In the genomic region with DNA sequence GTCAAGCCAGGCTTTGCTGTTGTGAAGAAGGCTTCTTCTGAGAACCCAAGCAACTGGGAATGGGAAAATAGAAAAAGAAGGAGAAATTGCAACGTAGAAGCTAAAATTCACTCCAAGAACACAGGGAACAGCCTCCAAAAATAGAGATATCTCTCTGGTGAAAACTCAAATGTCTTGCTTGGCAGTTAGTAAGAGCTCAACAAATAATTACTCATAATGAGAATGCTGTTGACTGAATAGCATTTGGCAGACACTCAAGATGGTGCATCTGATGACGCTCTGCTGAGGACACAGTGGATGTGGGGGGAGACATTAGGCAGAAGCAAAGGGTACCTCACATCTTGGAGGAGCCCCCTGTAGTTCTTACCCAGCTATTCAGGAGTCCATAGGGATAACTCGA, we compare ENCODE assay signal across 26 mouse cellular contexts. TPM values are rescaled to one million over a fixed set of nuclear protein-coding genes. Genes with fewer than 3 reads are reported as not detected.
"Had no signal": no experiment of that assay in that cellular context is flagged by ENCODE, and none has a peak within 500 bp of the region (broad histone marks: within the 10 kb centered on the region; RNA-seq: fewer than 3 reads in every experiment).

No protein-coding gene starts in this region.

- H3K4me1 ChIP-seq: liver, embryonic 15.5 days; megakaryocyte, embryonic 14.5 days; midbrain, embryonic 13.5 days had no signal

- H3K9me3 ChIP-seq: limb, embryonic 12.5 days; limb, embryonic 15.5 days; liver, embryonic 15.5 days; lung, embryonic 15.5 days; midbrain, embryonic 10.5 days; midbrain, embryonic 13.5 days; stomach, embryonic 15.5 days had no signal

- ATAC-seq: intestine, postnatal 0 days; midbrain, embryonic 13.5 days; midbrain, embryonic 16.5 days had no signal

- H3K27ac ChIP-seq: kidney, postnatal 0 days; limb, embryonic 12.5 days; limb, embryonic 15.5 days; liver, embryonic 15.5 days; lung, embryonic 15.5 days; midbrain, embryonic 10.5 days; midbrain, embryonic 13.5 days; stomach, embryonic 15.5 days had no signal

- DNase-seq: kidney, adult 2 months; kidney, postnatal 25 days; left cerebral cortex, postnatal 4 days; lung, adult 18-20 months; lung, postnatal 10 days; lung, postnatal 36 days; right cerebral cortex, postnatal 25 days; spleen, adult 18-20 months; thymus, adult 18-20 months; thymus, postnatal 36 days had no signal

- H3K36me3 ChIP-seq: limb, embryonic 12.5 days; limb, embryonic 15.5 days; liver, embryonic 15.5 days; lung, embryonic 15.5 days; midbrain, embryonic 10.5 days; midbrain, embryonic 13.5 days; stomach, embryonic 15.5 days had no signal

- H3K9ac ChIP-seq: limb, embryonic 12.5 days; limb, embryonic 15.5 days; liver, embryonic 15.5 days; lung, embryonic 15.5 days; midbrain, embryonic 13.5 days; stomach, embryonic 15.5 days had no signal

- H3K27me3 ChIP-seq: limb, embryonic 12.5 days; limb, embryonic 15.5 days; liver, embryonic 15.5 days; lung, embryonic 15.5 days; midbrain, embryonic 13.5 days; stomach, embryonic 15.5 days had no signal

- H3K4me3 ChIP-seq: limb, embryonic 12.5 days; limb, embryonic 15.5 days; liver, embryonic 15.5 days; lung, embryonic 15.5 days; megakaryocyte, embryonic 14.5 days; midbrain, embryonic 10.5 days; midbrain, embryonic 13.5 days; stomach, embryonic 15.5 days had no signal

- H3K4me2 ChIP-seq: limb, embryonic 12.5 days; limb, embryonic 15.5 days; liver, embryonic 11.5 days; liver, embryonic 15.5 days; lung, embryonic 15.5 days; midbrain, embryonic 13.5 days; stomach, embryonic 15.5 days had no signal

RNA-seq across cellular contexts. Expression of gene Aox2, which starts 10.0 kb away (rescaled TPM):
- total RNA-seq: layer of hippocampus, postnatal 25 days; left cerebral cortex, adult 18-20 months; left cerebral cortex, postnatal 4 days had no signal
- polyA plus RNA-seq: liver, embryonic 11.5 days; liver, embryonic 15.5 days; midbrain, embryonic 10.5 days; neural tube, embryonic 11.5 days; neural tube, embryonic 14.5 days had no signal
